Mouse (Mus musculus): ENCODE results near the gene Limd2. TPM values are rescaled to one million over a fixed set of nuclear protein-coding genes. Genes with fewer than 3 reads are reported as not detected.

Limd2 gene
- total and polyA plus RNA-seq, 3 experiments: 275 to 563 (median 367) TPM

DNA sequence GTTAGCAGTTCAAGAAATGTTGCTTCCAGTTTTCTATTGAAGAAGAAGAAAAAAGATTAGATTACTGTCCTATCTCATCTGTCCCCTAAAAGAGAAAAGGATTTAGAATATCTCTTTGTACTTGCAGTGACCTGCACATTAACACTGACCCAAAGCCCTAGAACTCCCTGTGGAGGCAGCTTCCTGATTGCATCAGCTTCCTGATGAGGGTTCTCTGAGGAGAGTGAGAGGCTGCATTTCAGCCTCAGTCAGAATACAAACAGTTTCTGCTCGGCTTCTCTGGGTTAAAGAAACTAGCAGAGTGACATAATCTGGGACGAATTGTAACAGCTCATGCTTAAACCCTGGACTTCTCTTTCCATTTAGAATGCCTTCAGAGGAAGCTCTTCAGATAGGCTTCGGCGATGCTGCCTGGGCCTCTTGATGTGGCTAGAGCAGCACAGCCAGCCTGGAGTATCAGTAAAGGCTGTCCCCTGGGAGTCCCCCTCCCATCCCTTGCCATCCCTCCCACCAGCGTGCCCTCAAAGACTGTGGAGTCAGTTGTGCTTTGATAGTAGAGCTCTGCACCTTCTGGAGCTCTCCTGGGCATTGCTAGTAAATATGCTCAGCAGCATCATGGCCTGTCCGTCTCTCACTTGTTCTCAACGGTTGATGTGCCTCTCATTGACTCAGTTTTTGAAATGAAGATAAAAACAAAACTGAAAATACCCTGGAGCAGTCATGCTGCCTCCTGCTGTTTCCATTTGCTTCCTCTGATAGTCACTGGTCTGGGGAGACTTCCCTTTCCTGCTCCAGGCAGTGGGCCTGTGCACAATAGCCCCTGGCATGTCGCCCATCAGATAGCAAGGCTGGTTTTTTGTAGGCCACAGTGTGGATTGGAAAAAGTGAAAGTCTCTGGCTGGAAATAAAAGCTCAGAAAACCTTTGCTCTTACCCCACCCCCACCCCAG is 25.8 kb downstream of the Limd2 start:
- dilution Hi-C loops (cut with MboI; ENCODE audit: extremely low pct_ligation_motif_present, extremely low pct_unique_long_range_greater_than_20kb, low sequenced_read_pairs): no loop called here
- Histone ChIP-seq H3K4me3 (replicated peaks in 1 of 3; ENCODE audit: low read depth in 2 of 3, low read length in 2 of 3, poor library complexity in 1 of 3) (peak overlapping the region in 2 of 3 experiments; percentile 2 to 20), H3K27me3 (replicated peaks) (no peaks in the 10 kb centered on the region), H3K4me1 (ENCODE audit: control insufficient read depth in 1 of 2, insufficient read depth in 2 of 2) (peaks cover 11 to 42% of the 10 kb centered on the region in 2 experiments), H3K79me2 (replicated peaks; ENCODE audit: control insufficient read depth, extremely low read depth, insufficient read depth, poor library complexity, severe bottlenecking) (no peaks in the 10 kb centered on the region; the same call in 1 of the 2 replicates), H3K36me3 (replicated peaks in 1 of 2; ENCODE audit: control insufficient read depth in 1 of 2, insufficient read depth in 1 of 2, low read length in 1 of 2) (peaks cover 7 to 43% of the 10 kb centered on the region in 2 experiments), H3K27ac (ENCODE audit: insufficient read depth, low read depth) (peak overlapping the region; percentile 98), H3K4me2 (ENCODE audit: insufficient read depth, low read depth, poor library complexity, severe bottlenecking) (peak overlapping the region; percentile 88), H3K9me3 (replicated peaks; ENCODE audit: low read length) (no peaks in the 10 kb centered on the region), H3K9ac (ENCODE audit: insufficient read depth, low read depth) (peak overlapping the region; percentile 92)
- in situ Hi-C loops (cut with MboI; ENCODE audit: low pct_ligation_motif_present, low pct_unique_long_range_greater_than_20kb, low sequenced_read_pairs): loop anchor here (5.0 kb wide), 1 partner anchor 48 kb away; no protein-coding TSS in a partner anchor
- peak; percentile 78 for DNase-seq (ENCODE audit: extremely low read depth)
- peak; percentile 24; the same call in 1 of the 2 replicates for TF ChIP-seq TCF12 (IDR thresholded peaks at IDR 0.05; ENCODE audit: low read depth, low read length)
- peak; percentile 46; the same call in 1 of the 2 replicates for TF ChIP-seq SIN3A (IDR thresholded peaks at IDR 0.05; ENCODE audit: low read length)
- TF ChIP-seq ELF1 (IDR thresholded peaks at IDR 0.05; ENCODE audit: low read depth, low read length): peak; percentile 84
- TF ChIP-seq CHD2 (IDR thresholded peaks at IDR 0.05; ENCODE audit: low read length): peak; percentile 65; the same call in 1 of the 2 replicates
- peak; percentile 40; the same call in 1 of the 2 replicates for TF ChIP-seq MEF2A (IDR thresholded peaks at IDR 0.05; ENCODE audit: borderline replicate concordance, low read depth, low read length)
- TF ChIP-seq NRF1 (IDR thresholded peaks at IDR 0.05; ENCODE audit: low read depth, low read length): no peak
- TF ChIP-seq USF1 (IDR thresholded peaks at IDR 0.05; ENCODE audit: low read depth, low read length): no peak
- 0 out of 2 replicates have a peak, but pooled peaks have one; percentile 27 for TF ChIP-seq MXI1 (IDR thresholded peaks at IDR 0.05; ENCODE audit: low read depth, low read length)
- TF ChIP-seq MAZ (IDR thresholded peaks at IDR 0.05; ENCODE audit: low read depth, low read length): peak; percentile 60; the same call in 1 of the 2 replicates
- no peak for TF ChIP-seq E2F4 (IDR thresholded peaks at IDR 0.05; ENCODE audit: insufficient replicate concordance, low read depth, low read length)
- peak; percentile 38 for TF ChIP-seq POLR2A (IDR thresholded peaks at IDR 0.05; ENCODE audit: low read depth, low read length)
- TF ChIP-seq USF2 (conservative IDR thresholded peaks at IDR 0.05; ENCODE audit: low read depth, low read length): no peak
- no peak for TF ChIP-seq RCOR1 (conservative IDR thresholded peaks at IDR 0.05; ENCODE audit: low read depth, low read length)
- peak; percentile 15; the same call in 1 of the 2 replicates for TF ChIP-seq ETS1 (conservative IDR thresholded peaks at IDR 0.05; ENCODE audit: low read depth, low read length)
- TF ChIP-seq HCFC1 (IDR thresholded peaks at IDR 0.05; ENCODE audit: low read depth, low read length): peak; percentile 20
- no peak for TF ChIP-seq PAX5 (IDR thresholded peaks at IDR 0.05; ENCODE audit: low read length)
- no peak for TF ChIP-seq POLR2AphosphoS2 (IDR thresholded peaks at IDR 0.05; ENCODE audit: low read depth, low read length)
- 0 out of 2 replicates have a peak, but pooled peaks have one; percentile 6 for TF ChIP-seq KAT2A (IDR thresholded peaks at IDR 0.05; ENCODE audit: insufficient replicate concordance, low read length)
- TF ChIP-seq ZKSCAN1 (IDR thresholded peaks at IDR 0.05; ENCODE audit: borderline replicate concordance, low read depth, low read length): no peak
- peak; percentile 54; the same call in 1 of the 2 replicates for TF ChIP-seq IRF4 (IDR thresholded peaks at IDR 0.05; ENCODE audit: low read depth, low read length)
- TF ChIP-seq JUND (conservative IDR thresholded peaks at IDR 0.05; ENCODE audit: low read depth, low read length): no peak
- no peak; the same call in 1 of the 2 replicates for TF ChIP-seq RAD21 (IDR thresholded peaks at IDR 0.05; ENCODE audit: low read depth, low read length)
- no peak for TF ChIP-seq MAFK (IDR thresholded peaks at IDR 0.05; ENCODE audit: insufficient replicate concordance, low read length)
- no peak for TF ChIP-seq SMC3 (IDR thresholded peaks at IDR 0.05; ENCODE audit: low read depth, low read length)
- peak; percentile 67 for TF ChIP-seq EP300 (IDR thresholded peaks at IDR 0.05; ENCODE audit: low read length)
- peak; percentile 41 for TF ChIP-seq NELFE (IDR thresholded peaks at IDR 0.05; ENCODE audit: low read depth, low read length)
- no peak for TF ChIP-seq GABPA (IDR thresholded peaks at IDR 0.05; ENCODE audit: insufficient replicate concordance, low read depth, low read length)
- TF ChIP-seq ZC3H11A (IDR thresholded peaks at IDR 0.05; ENCODE audit: low read depth, low read length): no peak
- TF ChIP-seq ZNF384 (IDR thresholded peaks at IDR 0.05; ENCODE audit: low read depth, low read length): no peak
- peak; percentile 47; the same call in 1 of the 2 replicates for TF ChIP-seq MAX (IDR thresholded peaks at IDR 0.05; ENCODE audit: low read length)
- no peak for TF ChIP-seq ZMIZ1 (IDR thresholded peaks at IDR 0.05; ENCODE audit: low read depth, low read length)
- no peak for TF ChIP-seq JUN (IDR thresholded peaks at IDR 0.05; ENCODE audit: insufficient read depth, low read depth, low read length)
- TF ChIP-seq MYC (IDR thresholded peaks at IDR 0.05; ENCODE audit: low read depth, low read length): peak; percentile 46; the same call in 1 of the 2 replicates
- TF ChIP-seq BHLHE40 (IDR thresholded peaks at IDR 0.05; ENCODE audit: low read depth, low read length): 0 out of 2 replicates have a peak, but pooled peaks have one; percentile 25
- TF ChIP-seq CHD1 (IDR thresholded peaks at IDR 0.05; ENCODE audit: low read depth, low read length): peak; percentile 79
- TF ChIP-seq UBTF (IDR thresholded peaks at IDR 0.05; ENCODE audit: low read depth, low read length): no peak
